Mouse (Mus musculus): ENCODE measurements around the gene Tmem44. TPM values are rescaled to one million over a fixed set of nuclear protein-coding genes. Genes with fewer than 3 reads are reported as not detected.
A peak's percentile ranks its signal among the peaks of the same experiment; 100 is the strongest.

Gene Tmem44
- total and polyA plus RNA-seq, 2 experiments from 2014 or later: 44.6 to 83.9 TPM

GRCm38 (mm10) chr16:30572239-30572638 lies 21.6 kb upstream of the Tmem44 start:
- 65% methylated on average over 4 of the region's 4 CpGs for WGBS
- no peak overlapping the region for H3K4me3 ChIP-seq (ENCODE audit: low read length)
- H3K4me2 ChIP-seq (ENCODE audit: low read depth, low read length): no peak overlapping the region
- no peak overlapping the region for H3K27ac ChIP-seq
- no peak for ATAC-seq
- TF ChIP-seq CTCF (IDR thresholded peaks at IDR 0.05; ENCODE audit: low read depth): no peak
- H3K9me3 ChIP-seq (ENCODE audit: low read length): no peaks in the 10 kb centered on the region
- no peak overlapping the region for H3K9ac ChIP-seq (replicated peaks; ENCODE audit: low read length)
- H3K36me3 ChIP-seq (ENCODE audit: insufficient read depth, low read length): peaks cover 73% of the 10 kb centered on the region
- no peak for DNase-seq (ENCODE audit: low spot score)
- no peaks in the 10 kb centered on the region for H3K4me1 ChIP-seq (ENCODE audit: insufficient read depth, low read length)
- no peaks in the 10 kb centered on the region for H3K27me3 ChIP-seq (ENCODE audit: insufficient read depth, low read length)

GRCm38 (mm10) chr16:30571378-30571777 lies 20.7 kb upstream of the Tmem44 start:
- Histone ChIP-seq H3K4me1 (ENCODE audit: insufficient read depth, low read length) (no peaks in the 10 kb centered on the region), H3K9ac (replicated peaks; ENCODE audit: low read length) (no peak overlapping the region), H3K4me3 (ENCODE audit: low read length) (no peak overlapping the region), H3K36me3 (ENCODE audit: insufficient read depth, low read length) (peaks cover 70% of the 10 kb centered on the region), H3K27ac (no peak overlapping the region), H3K9me3 (ENCODE audit: low read length) (no peaks in the 10 kb centered on the region), H3K27me3 (ENCODE audit: insufficient read depth, low read length) (no peaks in the 10 kb centered on the region), H3K4me2 (ENCODE audit: low read depth, low read length) (no peak overlapping the region)
- ATAC-seq: no peak
- WGBS: 95% methylated on average over 5 of the region's 5 CpGs
- no peak for TF ChIP-seq CTCF (IDR thresholded peaks at IDR 0.05; ENCODE audit: low read depth)
- no peak for DNase-seq (ENCODE audit: low spot score)

- H3K4me1 ChIP-seq (ENCODE audit: insufficient read depth, low read length): no peaks in the 10 kb centered on the region
- H3K4me2 ChIP-seq (ENCODE audit: low read depth, low read length): no peak overlapping the region
- ATAC-seq (no peak), DNase-seq (ENCODE audit: low spot score) (no peak)
- peak; percentile 26; the same call in 1 of the 2 replicates for TF ChIP-seq CTCF (IDR thresholded peaks at IDR 0.05; ENCODE audit: low read depth)
- no peak overlapping the region for H3K9ac ChIP-seq (replicated peaks; ENCODE audit: low read length)
- no peaks in the 10 kb centered on the region for H3K27me3 ChIP-seq (ENCODE audit: insufficient read depth, low read length)
- 96% methylated on average over 4 of the region's 4 CpGs for WGBS
- H3K4me3 ChIP-seq (ENCODE audit: low read length): no peak overlapping the region
- peaks cover 67% of the 10 kb centered on the region for H3K36me3 ChIP-seq (ENCODE audit: insufficient read depth, low read length)
- no peak overlapping the region for H3K27ac ChIP-seq
- no peaks in the 10 kb centered on the region for H3K9me3 ChIP-seq (ENCODE audit: low read length)
Observed at GRCm38 (mm10) chr16:30570173-30570572, 19.5 kb upstream of the Tmem44 start.

GRCm38 (mm10) chr16:30565631-30566030 lies 15.0 kb upstream of the Tmem44 start:
- Histone ChIP-seq H3K9ac (replicated peaks; ENCODE audit: low read length) (no peak overlapping the region), H3K4me2 (ENCODE audit: low read depth, low read length) (no peak overlapping the region), H3K27me3 (ENCODE audit: insufficient read depth, low read length) (no peaks in the 10 kb centered on the region), H3K9me3 (ENCODE audit: low read length) (no peaks in the 10 kb centered on the region), H3K4me1 (ENCODE audit: insufficient read depth, low read length) (no peaks in the 10 kb centered on the region), H3K4me3 (ENCODE audit: low read length) (no peak overlapping the region), H3K36me3 (ENCODE audit: insufficient read depth, low read length) (peaks cover 66% of the 10 kb centered on the region), H3K27ac (no peak overlapping the region)
- 95% methylated on average over 6 of the region's 6 CpGs for WGBS
- no peak for TF ChIP-seq CTCF (IDR thresholded peaks at IDR 0.05; ENCODE audit: low read depth)
- DNase-seq (ENCODE audit: low spot score) (no peak), ATAC-seq (no peak)

GRCm38 (mm10) chr16:30560601-30561000 lies 10.0 kb upstream of the Tmem44 start:
- WGBS: 85% methylated on average over 4 of the region's 4 CpGs
- Histone ChIP-seq H3K27ac (no peak overlapping the region), H3K4me1 (ENCODE audit: insufficient read depth, low read length) (no peaks in the 10 kb centered on the region), H3K27me3 (ENCODE audit: insufficient read depth, low read length) (no peaks in the 10 kb centered on the region), H3K9ac (replicated peaks; ENCODE audit: low read length) (no peak overlapping the region), H3K4me3 (ENCODE audit: low read length) (no peak overlapping the region), H3K4me2 (ENCODE audit: low read depth, low read length) (no peak overlapping the region), H3K36me3 (ENCODE audit: insufficient read depth, low read length) (peaks cover 55% of the 10 kb centered on the region), H3K9me3 (ENCODE audit: low read length) (0 out of 2 replicates have a peak, but pooled peaks cover 2% of the 10 kb centered on the region)
- ATAC-seq (no peak), DNase-seq (ENCODE audit: low spot score) (no peak)
- no peak for TF ChIP-seq CTCF (IDR thresholded peaks at IDR 0.05; ENCODE audit: low read depth)

GRCm38 (mm10) chr16:30559312-30559992 lies 8.8 kb upstream of the Tmem44 start:
- no peaks in the 10 kb centered on the region for H3K27me3 ChIP-seq (ENCODE audit: insufficient read depth, low read length)
- H3K36me3 ChIP-seq (ENCODE audit: insufficient read depth, low read length): peaks cover 44% of the 10 kb centered on the region
- no peaks in the 10 kb centered on the region for H3K4me1 ChIP-seq (ENCODE audit: insufficient read depth, low read length)
- no peak for ATAC-seq
- no peak overlapping the region for H3K4me2 ChIP-seq (ENCODE audit: low read depth, low read length)
- 93% methylated on average over 5 of the region's 5 CpGs for WGBS
- peaks cover 5% of the 10 kb centered on the region; the same call in 1 of the 2 replicates for H3K9me3 ChIP-seq (ENCODE audit: low read length)
- no peak for DNase-seq (ENCODE audit: low spot score)
- no peak overlapping the region for H3K27ac ChIP-seq
- no peak overlapping the region for H3K9ac ChIP-seq (replicated peaks; ENCODE audit: low read length)
- no peak overlapping the region for H3K4me3 ChIP-seq (ENCODE audit: low read length)
- TF ChIP-seq CTCF (IDR thresholded peaks at IDR 0.05; ENCODE audit: low read depth): no peak

- Histone ChIP-seq H3K9me3 (ENCODE audit: low read length) (peaks cover 5% of the 10 kb centered on the region; the same call in 1 of the 2 replicates), H3K4me3 (ENCODE audit: low read length) (no peak overlapping the region), H3K4me1 (ENCODE audit: insufficient read depth, low read length) (no peaks in the 10 kb centered on the region), H3K27ac (no peak overlapping the region), H3K9ac (replicated peaks; ENCODE audit: low read length) (no peak overlapping the region), H3K4me2 (ENCODE audit: low read depth, low read length) (no peak overlapping the region), H3K27me3 (ENCODE audit: insufficient read depth, low read length) (no peaks in the 10 kb centered on the region), H3K36me3 (ENCODE audit: insufficient read depth, low read length) (peaks cover 8% of the 10 kb centered on the region; the same call in 1 of the 2 replicates)
- 96% methylated on average over 8 of the region's 8 CpGs for WGBS
- ATAC-seq (no peak), DNase-seq (ENCODE audit: low spot score) (no peak)
- TF ChIP-seq CTCF (IDR thresholded peaks at IDR 0.05; ENCODE audit: low read depth): no peak
Observed at GRCm38 (mm10) chr16:30554109-30554508, 3.5 kb upstream of the Tmem44 start.
